Mouse (Mus musculus) adrenal gland, adult 2 months (tissue): ENCODE results near the gene Tap1. TPM values are rescaled to one million over a fixed set of nuclear protein-coding genes. Genes with fewer than 3 reads are reported as not detected.
"Not testable (repeated sequence)": the region's sequence is repeated elsewhere in the genome, so short reads cannot be mapped to it uniquely, and the experiment has no call there.

Experiments
- DNase-seq: peaks from one replicate; pipeline ENCODE4 v3.0.0; 2021
- polyA plus RNA-seq: library from polyadenylated mRNA; depleted of rRNA; stranded (reverse); fragments of >200 nt; gene quantifications from 2 replicates; pipeline ENCODE4 v1.2.3, GENCODE M21; 2012
- total RNA-seq, 2 experiments: library from RNA; stranded (reverse); gene quantifications; 2 replicates each; pipeline ENCODE4 v1.2.3; 2021

Gene Tap1
- total and polyA plus RNA-seq, 3 experiments, result 15.4 to 44.9 (median 19.1) TPM

DNA sequence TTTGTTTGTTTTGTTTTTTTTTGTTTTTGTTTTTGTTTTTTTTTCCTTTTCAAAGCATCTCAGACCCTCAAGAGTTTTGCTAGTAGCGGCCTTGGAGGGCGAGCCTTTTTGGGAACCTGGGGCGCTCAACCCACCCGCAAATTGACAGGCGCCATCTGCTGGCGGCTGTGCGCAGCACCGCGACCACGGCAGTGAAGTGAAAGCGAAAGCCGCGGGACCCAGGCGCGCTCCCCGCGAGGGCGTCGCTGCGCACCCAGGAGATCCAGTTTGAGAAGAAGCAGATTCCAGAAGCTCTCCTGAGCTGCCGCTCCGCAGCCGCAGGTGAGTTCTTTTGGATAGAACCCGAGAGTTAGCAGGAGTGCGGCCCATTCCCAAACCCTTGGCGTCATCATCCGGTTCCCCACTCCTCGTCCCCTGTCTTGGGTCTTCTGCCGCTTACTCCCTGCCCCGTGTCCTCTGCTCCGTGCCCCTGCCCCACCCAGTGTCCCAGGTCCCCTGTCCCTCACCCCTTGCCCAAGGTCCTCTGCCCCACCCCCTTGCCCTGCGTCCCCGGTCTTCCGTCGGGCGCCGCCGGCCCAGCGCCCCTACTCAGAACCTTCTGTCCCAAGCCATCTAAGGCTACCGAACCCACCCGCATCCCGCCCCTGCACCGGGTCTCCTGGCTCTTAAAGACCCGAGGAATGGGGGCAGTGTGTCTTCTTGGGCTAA lies 17.1 kb downstream of the Tap1 start:
- DNase-seq, result peak; percentile 92

- peak; percentile 52 for DNase-seq
Measured at GRCm38 (mm10) chr17:34205021-34205745, 17.8 kb downstream of the Tap1 start.

GRCm38 (mm10) chr17:34205746-34206176 lies 18.4 kb downstream of the Tap1 start:
- peak; percentile 40 for DNase-seq

DNA sequence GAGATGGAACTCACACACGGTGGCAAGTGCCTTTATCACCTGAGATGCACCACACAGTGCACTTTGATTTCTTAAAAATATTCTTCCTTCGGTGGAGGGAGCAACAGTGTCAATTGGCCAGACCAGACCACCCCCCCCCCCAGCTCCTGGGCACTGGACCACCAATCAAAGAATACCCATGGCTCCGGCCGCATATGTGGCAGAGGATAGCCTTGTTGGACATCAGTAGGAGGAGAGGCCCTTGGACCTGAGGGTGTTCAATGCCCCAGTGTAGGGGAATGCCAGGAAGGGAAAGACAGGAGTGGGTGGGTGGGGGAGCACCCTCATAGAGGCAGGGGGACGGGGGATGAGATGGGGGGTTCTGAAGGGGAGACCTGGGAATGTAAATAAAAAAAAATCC lies 19.4 kb downstream of the Tap1 start:
- DNase-seq, result no peak

- DNase-seq, result no peak
Measured at GRCm38 (mm10) chr17:34207456-34207855, 20.1 kb downstream of the Tap1 start.

DNA sequence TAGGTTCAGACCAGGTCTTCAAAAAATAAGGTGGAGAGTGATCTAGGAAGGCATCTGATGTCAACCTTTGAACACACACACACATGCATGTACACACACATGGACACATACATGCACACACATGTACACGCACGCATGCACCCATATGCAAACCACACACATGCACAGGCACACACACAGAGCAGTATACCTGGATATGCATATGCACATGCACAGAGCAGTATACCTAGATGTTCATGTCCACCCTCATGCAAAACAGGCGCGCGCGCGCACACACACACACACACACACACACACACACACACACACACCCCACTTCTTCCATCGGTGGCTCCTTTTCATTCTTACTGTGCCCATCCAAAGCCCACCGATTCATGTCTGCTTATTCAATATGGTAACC lies 20.5 kb downstream of the Tap1 start:
- no peak for DNase-seq

DNA sequence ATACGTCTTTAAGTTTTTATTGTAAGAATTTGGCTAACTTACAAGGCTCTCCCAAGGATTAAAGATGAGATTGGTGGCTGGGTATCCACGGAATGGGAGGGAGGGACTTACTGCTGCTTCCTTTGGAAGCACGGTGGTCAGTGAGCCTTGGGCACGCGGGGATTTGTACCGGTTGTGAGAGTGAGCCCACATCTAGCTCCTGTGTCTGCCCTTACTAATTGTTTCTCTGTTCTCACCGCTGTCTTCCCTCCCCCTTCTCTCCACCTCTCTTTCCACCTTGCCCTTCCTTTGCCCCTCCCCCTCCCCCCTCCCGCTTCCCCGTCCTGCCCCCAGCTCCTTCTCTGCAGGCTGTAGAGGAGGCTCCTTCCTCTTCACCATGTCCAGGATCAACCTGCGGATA lies 21.1 kb downstream of the Tap1 start:
- no peak for DNase-seq

GRCm38 (mm10) chr17:34209680-34210079 lies 22.3 kb downstream of the Tap1 start:
- DNase-seq, result no peak

- peak; percentile 81 for DNase-seq
Measured at GRCm38 (mm10) chr17:34210599-34210998, 23.2 kb downstream of the Tap1 start.

- DNase-seq, result no peak
Measured at GRCm38 (mm10) chr17:34211746-34212365, 24.5 kb downstream of the Tap1 start.

GRCm38 (mm10) chr17:34213936-34214335 lies 26.6 kb downstream of the Tap1 start:
- DNase-seq, result no peak

DNA sequence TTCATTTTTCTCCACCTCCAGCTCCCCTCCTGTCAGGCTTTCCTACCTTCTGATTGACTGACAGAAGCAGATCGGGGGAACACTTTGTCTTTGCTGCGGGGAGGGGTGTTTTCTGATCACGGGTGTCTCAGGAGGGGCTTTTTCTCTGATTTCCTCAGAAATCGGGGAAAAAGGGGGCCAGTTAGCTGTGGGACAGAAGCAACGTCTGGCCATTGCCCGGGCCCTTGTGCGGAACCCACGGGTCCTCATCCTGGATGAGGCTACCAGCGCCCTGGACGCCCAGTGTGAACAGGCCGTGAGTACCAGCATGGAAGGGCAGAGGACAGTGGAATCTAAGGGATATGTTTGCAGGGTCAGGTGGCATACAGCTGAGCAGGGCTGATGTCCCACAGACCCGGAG lies 27.8 kb downstream of the Tap1 start:
- DNase-seq, result no peak

GRCm38 (mm10) chr17:34217216-34217928 lies 30.0 kb downstream of the Tap1 start:
- no peak for DNase-seq

- no peak for DNase-seq
Measured at GRCm38 (mm10) chr17:34217986-34218385, 30.6 kb downstream of the Tap1 start.

- peak; percentile 78 for DNase-seq
Measured at GRCm38 (mm10) chr17:34218675-34219074, 31.3 kb downstream of the Tap1 start.

- peak; percentile 44 for DNase-seq
Measured at GRCm38 (mm10) chr17:34219096-34219495, 31.7 kb downstream of the Tap1 start.

GRCm38 (mm10) chr17:34219801-34220200 lies 32.4 kb downstream of the Tap1 start:
- DNase-seq, result not testable (repeated sequence)

DNA sequence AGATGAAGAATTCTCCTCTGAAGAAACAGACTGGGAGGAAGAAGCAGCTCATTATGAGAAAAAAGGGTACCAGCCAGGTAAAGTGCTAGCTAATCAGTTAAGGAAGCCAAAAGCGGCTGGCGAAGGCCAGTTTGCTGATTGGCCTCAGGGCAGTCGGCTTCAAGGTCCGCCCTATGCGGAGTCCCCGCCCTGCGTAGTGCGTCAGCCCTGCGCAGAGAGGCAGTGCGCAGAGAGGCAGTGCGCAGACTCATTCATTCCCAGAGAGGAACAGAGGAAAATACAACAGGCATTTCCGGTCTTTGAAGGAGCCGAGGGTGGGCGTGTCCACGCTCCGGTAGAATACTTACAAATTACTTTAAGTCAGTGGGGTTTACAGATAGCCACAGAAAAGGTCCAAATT lies 33.0 kb downstream of the Tap1 start:
- DNase-seq, result not testable (repeated sequence)

DNA sequence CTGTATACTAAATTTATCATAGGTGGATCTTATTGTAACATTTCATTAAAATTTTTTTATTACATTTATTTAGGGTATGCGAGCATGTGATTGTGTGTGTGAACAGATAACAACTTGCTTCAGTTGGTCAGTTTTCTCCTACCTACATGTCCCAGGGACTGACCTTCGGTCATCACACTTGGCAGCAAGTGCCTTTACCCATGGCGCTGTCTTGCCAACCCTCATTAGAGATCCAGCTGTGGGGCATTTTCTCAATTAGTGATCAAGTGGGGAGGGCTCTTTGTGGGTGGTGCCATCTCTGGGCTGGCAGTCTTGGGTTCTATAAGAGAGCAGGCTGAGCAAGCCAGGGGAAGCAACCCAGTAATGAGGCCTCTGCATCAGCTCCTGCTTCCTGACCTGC lies 37.5 kb downstream of the Tap1 start:
- no peak for DNase-seq

DNA sequence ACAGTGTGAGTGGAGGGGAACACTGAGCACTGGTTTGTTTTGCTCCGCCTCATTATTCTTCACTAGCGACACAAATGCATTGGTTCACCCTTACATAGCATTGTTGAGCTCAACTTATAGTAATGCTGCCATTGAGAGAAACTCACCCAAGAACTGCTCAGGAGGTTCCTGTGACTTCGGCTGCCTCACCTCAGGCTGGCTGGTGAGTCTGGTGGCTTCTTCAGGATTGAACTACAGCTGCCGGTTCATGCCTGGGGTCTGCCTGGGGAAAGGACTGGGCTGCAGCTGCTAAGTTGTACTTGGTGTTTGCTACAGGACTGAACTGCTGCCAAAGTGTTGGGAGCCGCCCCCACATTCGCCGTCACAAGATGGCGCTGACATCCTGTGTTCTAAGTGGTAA lies 38.1 kb downstream of the Tap1 start:
- no peak for DNase-seq

GRCm38 (mm10) chr17:34225911-34226310 lies 38.6 kb downstream of the Tap1 start:
- DNase-seq, result not testable (repeated sequence)

DNA sequence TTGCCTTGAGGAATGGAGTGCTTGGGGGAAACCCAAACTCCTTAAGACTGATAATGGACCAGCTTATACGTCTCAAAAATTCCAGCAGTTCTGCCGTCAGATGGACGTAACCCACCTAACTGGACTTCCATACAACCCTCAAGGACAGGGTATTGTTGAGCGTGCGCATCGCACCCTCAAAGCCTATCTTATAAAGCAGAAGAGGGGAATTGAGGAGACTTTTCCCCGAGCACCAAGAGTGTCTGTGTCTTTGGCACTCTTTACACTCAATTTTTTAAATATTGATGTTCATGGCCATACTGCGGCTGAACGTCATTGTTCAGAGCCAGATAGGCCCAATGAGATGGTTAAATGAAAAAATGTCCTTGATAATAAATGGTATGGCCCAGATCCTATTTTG lies 43.6 kb downstream of the Tap1 start:
- DNase-seq, result not testable (repeated sequence)
